ENCODE assay signal across 14 mouse cellular contexts in the genomic region with DNA sequence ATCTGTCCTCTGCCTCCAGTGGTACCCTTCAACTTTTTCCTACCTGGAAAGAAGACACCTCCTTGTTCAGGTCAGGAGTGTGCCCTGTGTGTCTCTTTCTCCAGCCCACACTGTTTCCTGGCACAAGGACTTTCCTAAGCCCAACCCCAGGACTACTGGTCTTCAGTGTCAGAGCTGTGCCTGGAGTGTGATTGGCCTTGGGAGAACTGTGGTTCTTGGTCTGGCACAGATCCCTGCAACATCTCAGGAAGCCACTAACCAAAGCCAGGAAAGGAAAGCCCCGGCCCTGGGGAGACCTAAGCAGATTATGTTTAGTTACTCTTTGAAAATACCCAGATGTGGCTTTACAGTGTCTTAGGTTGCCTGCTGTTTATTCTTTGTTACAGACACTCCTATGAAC. TPM values are rescaled to one million over a fixed set of nuclear protein-coding genes. Genes with fewer than 3 reads are reported as not detected.
DNase-seq lines count a peak whose midpoint lies in the region; ATAC-seq and TF ChIP-seq lines count a peak whose summit lies in the region.
"Had no signal": no experiment of that assay in that cellular context is flagged by ENCODE, and none has a peak within 500 bp of the region (broad histone marks: within the 10 kb centered on the region; RNA-seq: fewer than 3 reads in every experiment).

No protein-coding gene starts in this region.

- H3K27ac ChIP-seq in kidney, embryonic 15.5 days, result no peak overlapping the region
- peak overlapping the region in 1 of 2 experiments; percentile 41; a peak in 1 of 4 replicates for H3K27ac ChIP-seq in heart, embryonic 14.5 days (replicated peaks in 1 of 2; ENCODE audit: control insufficient read depth in 1 of 2, insufficient read depth in 1 of 2, low read depth in 2 of 2, low read length in 2 of 2)
- no peak overlapping the region for H3K27ac ChIP-seq in stomach, postnatal 0 days (replicated peaks)
- H3K27ac ChIP-seq: limb, embryonic 10.5 days; midbrain, embryonic 15.5 days had no signal

- H3K9ac ChIP-seq in kidney, embryonic 15.5 days, result no peak overlapping the region
- H3K9ac ChIP-seq in heart, embryonic 14.5 days (ENCODE audit: low read length), result 0 out of 2 replicates have a peak overlapping the region, but pooled peaks have one; percentile 8
- H3K9ac ChIP-seq in stomach, postnatal 0 days (ENCODE audit: low read length), result no peak overlapping the region
- H3K9ac ChIP-seq: midbrain, embryonic 15.5 days; neural tube, embryonic 13.5 days had no signal

- 78% methylated on average over 1 of the region's 1 CpGs for WGBS in kidney, embryonic 15.5 days
- 29% methylated on average over 1 of the region's 1 CpGs for WGBS in heart, embryonic 14.5 days
- 55% methylated on average over 1 of the region's 1 CpGs for WGBS in stomach, postnatal 0 days

- peaks cover 35% of the 10 kb centered on the region for H3K36me3 ChIP-seq in kidney, embryonic 15.5 days
- H3K36me3 ChIP-seq in heart, embryonic 14.5 days (ENCODE audit: control insufficient read depth, insufficient read depth, low read length), result peaks cover 15% of the 10 kb centered on the region
- H3K36me3 ChIP-seq in stomach, postnatal 0 days (ENCODE audit: control insufficient read depth, insufficient read depth, low read length), result peaks cover 5% of the 10 kb centered on the region; the same call in 1 of the 2 replicates
- H3K36me3 ChIP-seq: midbrain, embryonic 15.5 days had no signal

- H3K4me2 ChIP-seq in kidney, embryonic 15.5 days, result no peak overlapping the region
- H3K4me2 ChIP-seq in heart, embryonic 14.5 days (ENCODE audit: low read length), result no peak overlapping the region
- no peak overlapping the region for H3K4me2 ChIP-seq in stomach, postnatal 0 days (replicated peaks; ENCODE audit: low read depth)
- H3K4me2 ChIP-seq: midbrain, embryonic 15.5 days; neural tube, embryonic 13.5 days had no signal

- TF ChIP-seq EP300 in stomach, postnatal 0 days (optimal IDR thresholded peaks at IDR 0.05), result no peak

- peak; percentile 46 for DNase-seq in kidney, postnatal 14 days
- peak; percentile 93 for DNase-seq in 416B (ENCODE audit: low read depth)
- peak; percentile 72 for DNase-seq in NIH3T3 (ENCODE audit: low read depth)
- no peak for DNase-seq in stomach, postnatal 0 days (ENCODE audit: low spot score)
- DNase-seq in right cerebral cortex, adult 18-20 months, result no peak
- no peak for DNase-seq in yolk sac, embryonic 10.5 days (ENCODE audit: low spot score)
- DNase-seq: cerebellum, postnatal 36 days; lung, adult 18-20 months had no signal

- no peak for ATAC-seq in kidney, embryonic 15.5 days (replicated peaks; ENCODE audit: low FRiP score)
- ATAC-seq in heart, embryonic 14.5 days (ENCODE audit: insufficient number of reproducible peaks, insufficient read depth, low FRiP score, low read depth), result no peak
- no peak for ATAC-seq in stomach, postnatal 0 days (ENCODE audit: low FRiP score, low TSS enrichment)
- ATAC-seq: midbrain, embryonic 15.5 days had no signal

- H3K27me3 ChIP-seq in kidney, embryonic 15.5 days, result no peaks in the 10 kb centered on the region
- H3K27me3 ChIP-seq in heart, embryonic 14.5 days (ENCODE audit: control insufficient read depth, insufficient read depth, low read length), result no peaks in the 10 kb centered on the region
- no peaks in the 10 kb centered on the region for H3K27me3 ChIP-seq in stomach, postnatal 0 days (ENCODE audit: control insufficient read depth, insufficient read depth, low read length)
- H3K27me3 ChIP-seq: midbrain, embryonic 15.5 days; neural tube, embryonic 13.5 days had no signal

- no peak for TF ChIP-seq CTCF in stomach, postnatal 0 days (IDR thresholded peaks at IDR 0.05; ENCODE audit: low read depth)

- no peaks in the 10 kb centered on the region for H3K9me3 ChIP-seq in kidney, embryonic 15.5 days (replicated peaks)
- H3K9me3 ChIP-seq in heart, embryonic 14.5 days (ENCODE audit: control insufficient read depth, low read length), result no peaks in the 10 kb centered on the region
- no peaks in the 10 kb centered on the region for H3K9me3 ChIP-seq in stomach, postnatal 0 days (ENCODE audit: control insufficient read depth, low read length)
- H3K9me3 ChIP-seq: limb, embryonic 10.5 days; midbrain, embryonic 15.5 days; neural tube, embryonic 13.5 days had no signal

- H3K4me3 ChIP-seq in kidney, embryonic 15.5 days (replicated peaks), result no peak overlapping the region
- H3K4me3 ChIP-seq in heart, embryonic 14.5 days (ENCODE audit: control insufficient read depth in 1 of 2, insufficient read depth in 1 of 2, low read depth in 1 of 2, low read length in 2 of 2), result no peak overlapping the region
- no peak overlapping the region for H3K4me3 ChIP-seq in stomach, postnatal 0 days (ENCODE audit: low read depth, low read length)
- H3K4me3 ChIP-seq: erythroblast, embryonic 14.5 days; limb, embryonic 10.5 days; midbrain, embryonic 15.5 days; neural tube, embryonic 13.5 days had no signal

- 0 out of 2 replicates have a peak, but pooled peaks cover 15% of the 10 kb centered on the region for H3K4me1 ChIP-seq in kidney, embryonic 15.5 days
- peaks cover 17 to 31% of the 10 kb centered on the region in 2 experiments for H3K4me1 ChIP-seq in heart, embryonic 14.5 days (ENCODE audit: control insufficient read depth in 2 of 2, insufficient read depth in 2 of 2, low read length in 2 of 2)
- no peaks in the 10 kb centered on the region for H3K4me1 ChIP-seq in stomach, postnatal 0 days (replicated peaks; ENCODE audit: control insufficient read depth, insufficient read depth)
- H3K4me1 ChIP-seq: limb, embryonic 10.5 days had no signal

RNA-seq across cellular contexts. Expression of a gene that starts 10.2 kb away (rescaled TPM):
- polyA plus RNA-seq in kidney, embryonic 15.5 days (2015; fragmentation: Nextera tagmentation; extraction: Ambion mirVana), result 1.2 and 1.3 TPM in 2 replicates
- polyA plus RNA-seq in heart, embryonic 14.5 days (2014; fragmentation: Nextera tagmentation; extraction: Ambion mirVana), result 0.74 and 0.85 TPM in 2 replicates
- polyA plus RNA-seq in stomach, postnatal 0 days (2015; fragmentation: Nextera tagmentation; extraction: Ambion mirVana), result 5.3 and 5.6 TPM in 2 replicates
- polyA plus RNA-seq: erythroblast, embryonic 14.5 days had no signal

RNA-seq across cellular contexts. Expression of a gene that starts 23.3 kb away (rescaled TPM):
- polyA plus RNA-seq in kidney, embryonic 15.5 days (2015; fragmentation: Nextera tagmentation; extraction: Ambion mirVana), result 20.4 and 21.2 TPM in 2 replicates
- 14.6 and 17.5 TPM in 2 replicates for polyA plus RNA-seq in heart, embryonic 14.5 days (2014; fragmentation: Nextera tagmentation; extraction: Ambion mirVana)
- polyA plus RNA-seq in stomach, postnatal 0 days (2015; fragmentation: Nextera tagmentation; extraction: Ambion mirVana), result 10.5 and 10.9 TPM in 2 replicates

Comparison
In these comparisons a context has a peak if more than half of its experiments do, and no peak if none do; other contexts are left out.
1. DNase-seq: peak in kidney, postnatal 14 days (single experiment), 416B (single experiment) and NIH3T3 (single experiment); none in stomach, postnatal 0 days (single experiment), right cerebral cortex, adult 18-20 months (single experiment) and yolk sac, embryonic 10.5 days (single experiment).